Mouse (Mus musculus): ENCODE results near the gene Ide. TPM values are rescaled to one million over a fixed set of nuclear protein-coding genes. Genes with fewer than 3 reads are reported as not detected.

The Ide gene
- polyA plus RNA-seq (2015; fragmentation: Nextera tagmentation; extraction: Ambion mirVana), result 38.5 and 44.7 TPM in 2 replicates

DNA sequence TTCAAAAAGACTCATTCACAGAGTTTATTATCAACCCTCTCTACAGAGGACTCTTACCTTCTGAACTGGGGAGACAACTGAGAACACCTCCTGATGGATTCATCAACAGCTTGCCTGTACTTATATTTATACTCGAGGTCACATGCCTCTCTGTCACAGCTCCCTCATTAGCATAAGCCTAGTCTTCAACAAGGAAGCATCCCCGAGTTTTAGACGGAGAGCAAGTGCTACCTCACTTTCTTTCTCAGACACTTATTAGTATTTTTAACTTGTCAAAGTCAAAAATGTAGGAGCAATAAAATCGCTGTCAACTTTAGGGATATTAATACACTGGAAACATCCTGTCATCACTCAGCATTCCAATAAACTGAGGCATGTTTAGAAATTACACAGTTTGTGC is at the start of gene Ide:
Gene Ide, minus strand, starts transcription at position 101 of the 400 bp plus-strand sequence.

DNA sequence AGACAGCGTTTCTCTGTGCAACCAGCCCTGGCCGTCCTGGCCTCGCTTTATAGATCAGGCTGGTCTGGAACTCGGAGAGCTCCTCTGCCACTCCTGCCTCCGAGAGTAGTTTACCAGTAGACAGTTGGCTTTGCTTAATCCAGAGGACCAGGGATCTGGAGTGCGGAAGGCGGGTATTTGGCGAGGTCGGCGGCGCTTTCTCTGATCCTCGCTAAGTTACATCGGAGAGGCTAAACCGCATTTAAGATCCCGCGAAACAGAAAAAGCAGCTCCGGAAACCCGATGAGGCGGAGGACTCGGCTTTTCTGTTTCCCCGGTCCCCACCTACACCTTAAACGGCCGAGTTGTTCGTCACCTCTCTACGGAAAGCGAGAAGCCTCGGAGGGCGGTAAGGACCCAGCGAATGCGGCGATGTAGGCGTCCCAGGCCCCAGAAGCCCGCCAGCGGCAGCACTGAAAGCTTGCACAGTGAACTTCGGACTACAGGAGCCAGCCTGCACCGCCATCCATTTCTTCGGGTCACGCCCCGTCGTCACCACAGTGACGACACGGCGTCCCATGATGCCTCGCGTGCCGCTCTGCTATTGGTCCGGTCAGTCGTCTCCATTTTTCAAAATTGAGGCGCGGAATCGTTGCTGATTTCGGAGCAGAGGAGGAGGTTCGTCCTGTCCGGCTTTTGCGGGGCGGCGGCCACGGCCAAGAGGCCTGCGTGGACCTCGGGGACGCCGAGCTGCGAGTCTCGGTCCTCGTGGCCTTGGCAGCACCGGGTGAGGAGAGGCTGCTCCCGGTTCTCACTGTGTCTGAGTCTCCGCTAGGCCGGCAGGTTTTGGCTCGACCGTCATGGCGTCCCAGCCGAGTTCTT is 38.3 kb upstream of the Ide start, which contains the start of gene Kif11:
Gene Kif11, plus strand, starts transcription at position 649 of the 861 bp plus-strand sequence.

Other genes with a start within 250 kb of the Ide start
- gene March5, start 130.3 kb downstream of the Ide start, polyA plus RNA-seq (2015; fragmentation: Nextera tagmentation; extraction: Ambion mirVana), result 62.2 and 69.7 TPM in 2 replicates
- gene Cpeb3, start 129.3 kb downstream of the Ide start, polyA plus RNA-seq (2015; fragmentation: Nextera tagmentation; extraction: Ambion mirVana), result 4.7 and 5.9 TPM in 2 replicates
- gene Kif11, start 38.6 kb upstream of the Ide start, polyA plus RNA-seq (2015; fragmentation: Nextera tagmentation; extraction: Ambion mirVana), result 9.4 and 10.0 TPM in 2 replicates
- gene Hhex, start 97.0 kb upstream of the Ide start, polyA plus RNA-seq (2015; fragmentation: Nextera tagmentation; extraction: Ambion mirVana), result 8.8 and 11.0 TPM in 2 replicates
- 26.5 and 29.2 TPM in 2 replicates for gene Exoc6, start 212.6 kb upstream of the Ide start, polyA plus RNA-seq (2015; fragmentation: Nextera tagmentation; extraction: Ambion mirVana)

Data from skeletal muscle tissue, postnatal 0 days (tissue).